Mouse (Mus musculus) forebrain, embryonic 12.5 days (tissue): Measurements from ENCODE around the gene Riok2. TPM values are rescaled to one million over a fixed set of nuclear protein-coding genes. Genes with fewer than 3 reads are reported as not detected.
A peak's percentile ranks its signal among the peaks of the same experiment; 100 is the strongest.

Experiments
- ATAC-seq: fragments of 200-750 bp; cut with Nextera tagmentation; 2 replicates; pipeline ENCODE4 v1.8.0; 2017; ENCODE audit warnings: moderate TSS enrichment; ENCODE audit not compliant: low FRiP score
- H3K27ac ChIP-seq: fragments of 300-500 bp; sonication (generic); 2 replicates; pipeline ENCODE4 v1.5.1; 2016; ENCODE audit warnings: mild to moderate bottlenecking
- H3K27me3 ChIP-seq: fragments of 300-500 bp; sonication (generic); 2 replicates; pipeline ENCODE4 v1.6.1; 2016; ENCODE audit warnings: mild to moderate bottlenecking
- H3K36me3 ChIP-seq: fragments of 300-500 bp; sonication (generic); replicated peaks from 2 replicates; pipeline ENCODE4 v1.6.1; 2016; ENCODE audit warnings: mild to moderate bottlenecking
- H3K4me1 ChIP-seq: fragments of 300-500 bp; sonication (generic); 2 replicates; pipeline ENCODE4 v1.6.1; 2016
- H3K4me2 ChIP-seq: fragments of 300-500 bp; sonication (generic); 2 replicates; pipeline ENCODE4 v1.6.1; 2016; ENCODE audit warnings: mild to moderate bottlenecking, moderate library complexity
- H3K4me3 ChIP-seq: fragments of 300-500 bp; sonication (generic); replicated peaks from 2 replicates; pipeline ENCODE4 v1.5.1; 2016; ENCODE audit warnings: mild to moderate bottlenecking
- H3K9ac ChIP-seq: fragments of 300-500 bp; sonication (generic); 2 replicates; pipeline ENCODE4 v1.6.1; 2016; ENCODE audit warnings: mild to moderate bottlenecking
- H3K9me3 ChIP-seq: fragments of 300-500 bp; sonication (generic); 2 replicates; pipeline ENCODE4 v1.6.1; 2016
- WGBS: fragments of 180-500 bp; shearing (Covaris S2); methylation state at CpG from one replicate; pipeline ENCODE4 v1.1.7; 2016; 5-methylcytosine and 5-hydroxymethylcytosine counted together
- polyA plus RNA-seq: library from polyadenylated mRNA; unstranded; fragments of >200 nt; fragmentation: Nextera tagmentation; extraction: Ambion mirVana; gene quantifications from 2 replicates; pipeline ENCODE4 v1.2.1, GENCODE M21; 2016

Gene Riok2
- polyA plus RNA-seq, 1 experiment from 2014 or later: 31.5 TPM

DNA sequence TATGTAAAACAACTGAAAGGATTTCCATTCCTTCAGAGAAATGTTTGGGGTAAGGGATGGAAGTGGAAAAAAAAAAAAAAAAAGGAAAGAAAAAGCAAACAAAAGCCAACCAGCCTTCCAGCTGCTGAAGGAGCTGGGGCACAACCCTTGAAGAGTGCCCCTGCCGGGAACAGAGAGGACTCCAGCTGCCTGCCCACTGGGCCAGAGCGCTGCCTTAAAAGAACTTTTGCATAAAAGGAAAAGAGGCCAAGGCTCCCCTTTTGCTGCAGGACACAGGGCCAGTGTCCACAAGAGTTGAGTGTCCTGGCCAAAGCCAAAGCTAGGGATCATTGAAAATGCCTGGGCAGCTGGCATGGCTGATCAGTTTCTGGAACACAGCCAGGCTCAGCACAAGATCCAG is 35.5 kb downstream of the Riok2 start:
- Histone ChIP-seq H3K27ac (peak overlapping the region; percentile 83), H3K4me2 (peak overlapping the region; percentile 34; the same call in 1 of the 2 replicates), H3K4me1 (peaks cover 34% of the 10 kb centered on the region), H3K36me3 (no peaks in the 10 kb centered on the region; the same call in 1 of the 2 replicates), H3K27me3 (no peaks in the 10 kb centered on the region), H3K9me3 (no peaks in the 10 kb centered on the region), H3K9ac (no peak overlapping the region), H3K4me3 (no peak overlapping the region)
- WGBS: 0% methylated on average over 2 of the region's 2 CpGs
- peak; percentile 51; the same call in 1 of the 2 replicates for ATAC-seq

DNA sequence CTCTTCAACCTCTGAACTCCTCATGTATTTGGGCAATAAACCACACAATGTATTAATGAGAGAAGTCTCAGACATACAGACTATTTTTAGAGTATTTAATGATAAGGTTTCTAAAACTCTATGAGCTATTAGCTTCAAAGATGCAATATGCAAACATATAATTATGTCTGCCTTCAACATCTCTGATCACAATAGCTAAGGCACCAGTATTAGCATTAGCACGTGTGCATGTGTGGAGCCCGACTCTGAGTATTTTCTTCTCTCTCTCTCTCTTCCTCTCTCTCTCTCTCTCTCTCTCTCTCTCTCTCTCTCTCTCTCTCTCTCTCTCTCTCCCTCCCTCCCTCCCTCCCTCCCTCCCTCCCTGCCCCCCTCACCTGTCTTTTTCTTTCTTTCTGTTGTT is 37.3 kb downstream of the Riok2 start:
- 56% methylated on average over 2 of the region's 2 CpGs for WGBS

GRCm38 (mm10) chr17:17412176-17412575 is 38.1 kb downstream of the Riok2 start:
- 88% methylated on average over 2 of the region's 2 CpGs for WGBS

More for the DNA sequence above, 37.3 kb downstream of the Riok2 start:
- H3K27me3 ChIP-seq: no peaks in the 10 kb centered on the region
- H3K9me3 ChIP-seq: no peaks in the 10 kb centered on the region
- H3K9ac ChIP-seq: no peak overlapping the region
- H3K4me3 ChIP-seq: no peak overlapping the region
- H3K4me2 ChIP-seq: no peak overlapping the region
- H3K4me1 ChIP-seq: peaks cover 23% of the 10 kb centered on the region
- H3K36me3 ChIP-seq: no peaks in the 10 kb centered on the region; the same call in 1 of the 2 replicates
- no peak overlapping the region for H3K27ac ChIP-seq
- ATAC-seq: no peak

DNA sequence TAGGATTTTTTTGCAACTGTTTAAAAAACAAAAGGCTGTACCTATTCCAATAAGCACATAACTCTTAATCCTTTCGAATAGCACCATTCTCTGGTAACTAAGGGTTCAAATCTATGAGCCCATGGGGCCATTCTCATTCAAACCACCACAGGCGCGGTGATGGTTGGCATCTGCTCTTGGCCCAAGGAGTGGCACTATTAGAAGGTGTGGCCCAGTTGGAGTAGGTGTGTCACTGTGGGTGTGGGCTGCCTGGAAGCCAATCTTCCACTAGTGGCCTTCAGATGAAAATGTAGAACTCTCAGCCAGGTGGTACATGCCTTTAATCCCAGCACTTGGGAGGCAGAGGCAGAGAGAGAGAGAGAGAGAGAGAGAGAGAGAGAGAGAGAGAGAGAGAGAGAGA is 40.1 kb downstream of the Riok2 start:
- no peak overlapping the region for H3K27ac ChIP-seq
- peaks cover 4% of the 10 kb centered on the region; the same call in 1 of the 2 replicates for H3K36me3 ChIP-seq
- no peak overlapping the region for H3K4me3 ChIP-seq
- no peak overlapping the region for H3K9ac ChIP-seq
- no peak for ATAC-seq
- no peaks in the 10 kb centered on the region for H3K27me3 ChIP-seq
- WGBS: 96% methylated on average over 3 of the region's 3 CpGs
- no peaks in the 10 kb centered on the region for H3K9me3 ChIP-seq
- H3K4me1 ChIP-seq: peaks cover 11% of the 10 kb centered on the region
- H3K4me2 ChIP-seq: no peak overlapping the region

More at GRCm38 (mm10) chr17:17412176-17412575, 38.1 kb downstream of the Riok2 start:
- Histone ChIP-seq H3K27ac (no peak overlapping the region), H3K36me3 (peaks cover 3% of the 10 kb centered on the region; the same call in 1 of the 2 replicates), H3K4me3 (no peak overlapping the region), H3K9ac (no peak overlapping the region), H3K9me3 (no peaks in the 10 kb centered on the region), H3K27me3 (no peaks in the 10 kb centered on the region), H3K4me2 (no peak overlapping the region), H3K4me1 (peaks cover 23% of the 10 kb centered on the region)
- ATAC-seq: no peak

DNA sequence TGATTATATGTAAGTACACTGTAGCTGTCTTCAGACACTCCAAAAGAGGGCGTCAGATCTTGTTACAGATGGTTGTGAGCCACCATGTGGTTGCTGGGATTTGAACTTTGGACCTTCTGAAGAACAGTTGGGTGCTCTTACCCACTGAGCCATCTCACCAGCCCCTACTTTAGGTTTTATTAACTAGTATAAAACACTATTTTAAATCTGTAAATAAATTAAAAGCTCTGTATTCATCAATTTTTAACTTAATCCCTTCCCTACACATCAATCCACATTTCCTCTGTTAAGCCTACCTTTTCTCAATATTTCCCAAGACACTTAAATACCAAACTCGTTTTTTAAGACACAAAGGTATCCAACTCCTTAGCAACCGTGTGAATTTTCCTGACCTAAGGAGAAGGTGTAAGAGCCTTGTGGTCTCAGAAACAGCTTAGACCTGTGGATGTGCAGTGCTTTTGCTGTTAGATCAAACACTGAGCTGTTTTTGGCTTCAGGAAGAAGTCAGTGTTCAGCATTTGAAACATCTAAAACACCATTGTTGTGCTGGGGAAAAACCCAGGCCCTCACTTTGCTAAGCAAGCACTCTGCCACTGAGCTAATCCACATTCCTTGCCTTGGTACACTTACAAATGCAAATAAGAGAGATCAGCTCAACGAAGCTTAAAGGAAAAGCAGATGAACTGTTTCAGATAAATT is 50.6 kb downstream of the Riok2 start:
- Histone ChIP-seq H3K36me3 (peaks cover 18% of the 10 kb centered on the region; the same call in 1 of the 2 replicates), H3K4me2 (no peak overlapping the region), H3K27me3 (no peaks in the 10 kb centered on the region), H3K9me3 (no peaks in the 10 kb centered on the region), H3K4me3 (no peak overlapping the region), H3K9ac (no peak overlapping the region), H3K4me1 (peaks cover 4% of the 10 kb centered on the region), H3K27ac (peak overlapping the region; percentile 70; the same call in 1 of the 2 replicates)
- peak; percentile 81 for ATAC-seq
- 14% methylated on average over 4 of the region's 4 CpGs for WGBS

DNA sequence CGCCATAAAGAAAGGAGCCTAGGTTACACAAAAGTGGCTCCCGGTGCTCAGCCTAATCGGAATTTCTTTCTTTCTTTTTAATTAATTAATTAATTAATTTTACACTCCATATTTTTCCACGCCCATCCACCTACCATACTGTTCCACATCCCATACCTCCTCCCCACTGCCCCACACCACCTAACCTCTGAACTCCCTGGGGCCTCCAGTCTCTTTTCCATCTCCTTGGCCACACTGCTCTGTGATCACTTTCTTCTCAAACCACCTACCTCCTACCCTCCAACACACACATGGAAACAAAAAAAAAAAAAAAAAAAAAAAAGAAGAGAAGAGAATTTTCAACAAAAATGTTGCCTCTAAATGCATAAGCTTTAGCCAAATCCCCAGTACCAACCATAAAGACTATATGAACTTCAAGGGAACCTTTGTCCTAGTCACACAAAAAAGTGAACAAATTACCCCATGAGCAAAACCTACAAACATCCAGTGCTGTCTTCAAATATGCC is 51.3 kb downstream of the Riok2 start:
- Histone ChIP-seq H3K4me2 (no peak overlapping the region), H3K4me3 (no peak overlapping the region), H3K27ac (no peak overlapping the region), H3K9me3 (no peaks in the 10 kb centered on the region), H3K9ac (no peak overlapping the region), H3K27me3 (no peaks in the 10 kb centered on the region), H3K4me1 (peaks cover 4% of the 10 kb centered on the region), H3K36me3 (peaks cover 22% of the 10 kb centered on the region; the same call in 1 of the 2 replicates)
- 12% methylated on average over 4 of the region's 4 CpGs for WGBS
- peak; percentile 66 for ATAC-seq

GRCm38 (mm10) chr17:17425906-17426305 is 51.8 kb downstream of the Riok2 start:
- H3K4me1 ChIP-seq: peaks cover 4% of the 10 kb centered on the region
- H3K36me3 ChIP-seq: peaks cover 22% of the 10 kb centered on the region; the same call in 1 of the 2 replicates
- H3K4me2 ChIP-seq: no peak overlapping the region
- no peak overlapping the region for H3K27ac ChIP-seq
- no peaks in the 10 kb centered on the region for H3K27me3 ChIP-seq
- H3K9ac ChIP-seq: no peak overlapping the region
- no peak overlapping the region for H3K4me3 ChIP-seq
- no peak for ATAC-seq
- no peaks in the 10 kb centered on the region for H3K9me3 ChIP-seq
- WGBS: 49% methylated on average over 3 of the region's 3 CpGs

- Histone ChIP-seq H3K36me3 (peaks cover 22% of the 10 kb centered on the region), H3K9me3 (no peaks in the 10 kb centered on the region), H3K27me3 (no peaks in the 10 kb centered on the region), H3K4me1 (peaks cover 7% of the 10 kb centered on the region), H3K27ac (no peak overlapping the region), H3K4me2 (no peak overlapping the region), H3K4me3 (no peak overlapping the region), H3K9ac (no peak overlapping the region)
- ATAC-seq: no peak
- whole genome bisulfite sequencing: 90% methylated on average over 2 of the region's 2 CpGs
Measured at GRCm38 (mm10) chr17:17428888-17429287, 54.8 kb downstream of the Riok2 start.

- no peak overlapping the region for H3K4me3 ChIP-seq
- 38% methylated on average over 4 of the region's 4 CpGs for WGBS
- no peak overlapping the region for H3K9ac ChIP-seq
- H3K27me3 ChIP-seq: no peaks in the 10 kb centered on the region
- no peak overlapping the region for H3K4me2 ChIP-seq
- peak overlapping the region; percentile 63; the same call in 1 of the 2 replicates for H3K27ac ChIP-seq
- no peak for ATAC-seq
- H3K4me1 ChIP-seq: peaks cover 3% of the 10 kb centered on the region; the same call in 1 of the 2 replicates
- peaks cover 7% of the 10 kb centered on the region for H3K36me3 ChIP-seq
- no peaks in the 10 kb centered on the region for H3K9me3 ChIP-seq
Measured at GRCm38 (mm10) chr17:17433679-17434078, 59.6 kb downstream of the Riok2 start.

- Histone ChIP-seq H3K4me1 (peaks cover 11% of the 10 kb centered on the region), H3K4me3 (no peak overlapping the region), H3K27ac (no peak overlapping the region), H3K27me3 (no peaks in the 10 kb centered on the region), H3K4me2 (no peak overlapping the region), H3K36me3 (0 out of 2 replicates have a peak, but pooled peaks cover 4% of the 10 kb centered on the region), H3K9ac (no peak overlapping the region), H3K9me3 (no peaks in the 10 kb centered on the region)
- no peak for ATAC-seq
Measured at GRCm38 (mm10) chr17:17438576-17439191, 64.6 kb downstream of the Riok2 start.

DNA sequence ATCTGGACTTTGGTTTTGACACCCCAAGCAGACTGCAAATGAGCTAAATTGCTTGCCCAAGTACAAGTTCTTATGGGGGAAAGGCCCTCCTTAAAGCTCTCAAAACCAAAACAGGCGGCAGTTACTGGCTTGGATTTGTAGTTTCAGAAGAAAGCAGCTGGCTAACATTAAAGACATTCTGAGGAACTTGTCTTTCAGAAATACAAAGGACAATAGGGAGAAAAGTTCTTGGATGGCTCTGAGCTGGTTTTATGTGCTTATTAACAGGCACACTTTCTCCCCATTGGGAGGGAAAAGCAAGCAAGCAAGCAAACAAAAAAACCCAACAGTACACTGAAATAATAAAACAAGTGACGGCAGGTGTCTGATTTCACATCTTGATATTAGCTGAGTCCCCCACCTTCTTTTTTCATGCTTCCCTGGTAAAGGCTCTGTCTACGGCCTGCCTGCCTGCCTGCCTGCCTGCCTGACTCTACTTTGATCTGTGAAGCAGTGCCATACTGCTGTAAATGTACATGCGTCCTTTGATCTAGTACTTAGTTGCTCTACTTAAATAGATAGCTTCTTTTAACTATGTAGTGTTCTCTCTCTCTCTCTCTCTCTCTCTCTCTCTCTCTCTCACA is 67.9 kb downstream of the Riok2 start:
- peak; percentile 67; the same call in 1 of the 2 replicates for ATAC-seq
- peak overlapping the region; percentile 58; the same call in 1 of the 2 replicates for H3K27ac ChIP-seq
- no peak overlapping the region for H3K4me3 ChIP-seq
- peaks cover 16% of the 10 kb centered on the region for H3K36me3 ChIP-seq
- H3K4me2 ChIP-seq: no peak overlapping the region
- H3K9me3 ChIP-seq: no peaks in the 10 kb centered on the region
- H3K4me1 ChIP-seq: peaks cover 11% of the 10 kb centered on the region
- no peaks in the 10 kb centered on the region for H3K27me3 ChIP-seq
- no peak overlapping the region for H3K9ac ChIP-seq
- WGBS: 19% methylated on average over 4 of the region's 4 CpGs

DNA sequence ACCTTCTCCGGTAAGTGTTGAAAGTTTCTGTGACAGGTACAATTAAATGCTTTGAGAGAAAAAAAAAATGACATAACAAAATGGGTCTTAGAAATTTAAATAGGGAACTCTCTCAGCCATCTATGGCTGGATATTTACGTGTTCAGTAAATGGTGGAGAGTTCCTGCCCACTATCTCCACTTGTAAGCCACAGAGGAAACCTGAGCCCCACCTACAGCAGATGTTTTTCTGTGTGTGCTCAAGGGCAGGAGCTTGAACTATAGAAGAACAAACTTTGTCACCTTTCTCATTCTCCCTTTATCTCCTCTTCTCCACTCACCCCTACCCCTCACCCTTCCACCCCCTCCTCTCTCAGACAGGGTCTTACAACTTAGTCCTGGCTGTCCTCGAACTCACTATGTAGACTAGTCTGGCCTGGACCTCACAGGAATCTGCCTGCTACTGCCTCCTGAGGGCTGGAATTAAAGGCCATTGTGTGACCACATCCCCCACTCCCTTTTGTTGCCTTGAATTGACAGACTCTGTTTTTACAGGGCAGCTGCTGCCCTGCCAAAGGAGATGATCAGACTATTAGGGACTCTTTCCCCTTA is 70.3 kb downstream of the Riok2 start:
- Histone ChIP-seq H3K27ac (no peak overlapping the region), H3K4me3 (no peak overlapping the region), H3K4me2 (no peak overlapping the region), H3K9ac (no peak overlapping the region), H3K9me3 (no peaks in the 10 kb centered on the region), H3K36me3 (peaks cover 16% of the 10 kb centered on the region), H3K27me3 (no peaks in the 10 kb centered on the region), H3K4me1 (peaks cover 26% of the 10 kb centered on the region)
- ATAC-seq: no peak
- 80% methylated on average over 3 of the region's 3 CpGs for WGBS
